Mouse (Mus musculus): ENCODE data around the gene Pex11a. TPM values are rescaled to one million over a fixed set of nuclear protein-coding genes. Genes with fewer than 3 reads are reported as not detected.
"Not testable (repeated sequence)": the region's sequence is repeated elsewhere in the genome, so short reads cannot be mapped to it uniquely, and the experiment has no call there.

Pex11a gene
- 40.6 and 41.0 TPM in 2 replicates for polyA plus RNA-seq (2012; rRNA removed)

DNA sequence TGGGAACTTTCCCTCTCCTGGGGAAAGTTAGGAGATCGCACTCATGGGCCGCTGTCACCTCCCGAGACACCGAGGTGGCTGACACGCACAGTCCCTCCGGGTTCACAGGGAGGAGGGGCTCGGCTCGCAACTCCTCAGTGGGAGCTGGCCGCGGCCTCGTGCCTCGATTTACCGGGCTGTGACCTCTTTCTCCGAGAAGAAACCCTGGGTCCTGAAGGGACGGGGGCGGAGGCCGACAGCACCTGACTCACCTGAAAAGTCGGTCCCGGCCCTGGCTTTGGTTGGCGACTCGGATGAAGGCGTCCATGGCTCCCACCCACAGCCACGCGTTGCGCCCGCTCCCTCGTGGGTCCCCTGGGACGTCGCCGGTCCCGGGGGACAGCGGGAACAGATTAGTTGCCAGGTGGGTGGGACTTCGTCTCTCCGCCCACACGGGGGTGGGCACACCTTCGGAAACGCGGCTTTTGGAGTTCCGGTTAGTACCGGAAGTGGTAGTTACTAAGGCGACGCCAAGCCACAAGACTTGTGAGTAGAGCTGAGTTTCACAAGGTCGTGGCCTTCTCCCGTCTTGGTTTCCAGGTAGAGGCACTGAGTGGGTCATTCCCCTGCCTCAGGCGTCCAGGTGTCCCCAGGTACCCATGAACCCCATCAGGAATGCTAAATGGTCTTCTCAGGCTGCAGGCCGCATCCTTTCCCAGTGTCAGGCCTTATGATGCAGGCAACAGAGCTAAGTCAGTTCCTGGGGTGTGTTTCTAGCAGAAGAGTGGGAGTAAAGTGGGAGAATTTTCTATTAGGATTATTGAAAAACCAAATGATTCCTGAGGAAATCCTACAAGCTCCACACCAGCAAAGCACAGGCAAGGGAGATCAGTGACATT is at the start of gene Pex11a, which contains the start of gene Wdr93:
Gene Pex11a, minus strand, starts transcription at position 473 of the 878 bp plus-strand sequence.
Gene Wdr93, plus strand, starts transcription at position 505 of the 878 bp plus-strand sequence.
- Histone ChIP-seq H3K27me3 (replicated peaks; ENCODE audit: control insufficient read depth, insufficient read depth, low read length) (no peaks in the 10 kb centered on the region), H3K27ac (ENCODE audit: insufficient read depth, low read depth, low read length) (peak within 1 kb of the TSS; percentile 63), H3K4me3 (ENCODE audit: insufficient read depth, low read depth, low read length) (peak within 1 kb of the TSS; percentile 95), H3K4me1 (ENCODE audit: control insufficient read depth, insufficient read depth, low read length) (no peaks in the 10 kb centered on the region), H3K36me3 (ENCODE audit: control insufficient read depth, insufficient read depth, low read length) (no peaks in the 10 kb centered on the region)
- 3% methylated on average over 46 of the region's 46 CpGs for WGBS
- peak; percentile 92 for DNase-seq
- TF ChIP-seq CTCF (conservative IDR thresholded peaks at IDR 0.05; ENCODE audit: insufficient read depth, insufficient read length, low read depth, low read length) (no peak), POLR2A (IDR thresholded peaks at IDR 0.05; ENCODE audit: low read depth, low read length) (no peak)

DNA sequence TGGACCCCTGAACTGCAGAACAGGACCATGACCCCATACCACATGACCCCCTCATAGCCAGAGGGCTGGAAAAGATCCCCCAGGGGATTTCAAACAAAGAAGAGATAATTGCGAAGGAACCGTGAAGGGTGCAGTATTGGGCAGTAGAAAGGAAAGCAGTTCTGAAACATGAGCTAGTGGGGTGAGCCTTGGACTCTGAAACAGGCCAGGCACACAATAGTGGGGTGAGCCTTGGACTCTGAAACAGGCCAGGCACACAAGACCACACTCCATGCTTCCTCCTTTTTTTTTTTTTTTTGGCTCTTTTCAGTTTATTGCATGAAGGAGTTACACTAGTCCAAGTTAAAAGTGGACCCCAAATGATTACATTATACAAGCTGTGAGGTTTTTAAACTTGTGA is 46.9 kb upstream of the Pex11a start:
- not testable (repeated sequence) for H3K27ac ChIP-seq (ENCODE audit: insufficient read depth, low read depth, low read length); H3K4me3 ChIP-seq (ENCODE audit: insufficient read depth, low read depth, low read length); H3K27me3 ChIP-seq (replicated peaks; ENCODE audit: control insufficient read depth, insufficient read depth, low read length); DNase-seq; H3K4me1 ChIP-seq (ENCODE audit: control insufficient read depth, insufficient read depth, low read length); H3K36me3 ChIP-seq (ENCODE audit: control insufficient read depth, insufficient read depth, low read length)
- WGBS: 82% methylated on average over 2 of the region's 2 CpGs

DNA sequence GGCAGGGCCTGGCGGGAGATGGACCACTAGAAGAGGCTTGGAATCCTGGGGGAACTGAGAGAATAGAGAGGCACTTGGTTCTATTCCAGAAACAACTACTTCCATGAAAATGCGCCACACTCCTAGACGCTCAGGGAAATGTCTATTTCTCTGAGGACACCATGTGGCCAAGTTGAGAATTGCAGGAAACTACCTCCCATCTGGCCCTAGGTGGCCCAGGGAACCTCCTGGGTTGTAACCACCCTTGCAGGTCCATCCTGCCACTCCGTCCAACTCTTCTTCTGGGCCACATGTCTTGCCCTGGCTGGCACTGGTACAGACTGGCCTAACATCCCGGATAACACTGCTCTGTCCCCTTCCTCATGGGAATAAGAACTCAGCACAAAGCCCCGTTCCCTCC is 43.4 kb upstream of the Pex11a start:
- peaks cover 10% of the 10 kb centered on the region for H3K4me1 ChIP-seq (ENCODE audit: control insufficient read depth, insufficient read depth, low read length)

DNA sequence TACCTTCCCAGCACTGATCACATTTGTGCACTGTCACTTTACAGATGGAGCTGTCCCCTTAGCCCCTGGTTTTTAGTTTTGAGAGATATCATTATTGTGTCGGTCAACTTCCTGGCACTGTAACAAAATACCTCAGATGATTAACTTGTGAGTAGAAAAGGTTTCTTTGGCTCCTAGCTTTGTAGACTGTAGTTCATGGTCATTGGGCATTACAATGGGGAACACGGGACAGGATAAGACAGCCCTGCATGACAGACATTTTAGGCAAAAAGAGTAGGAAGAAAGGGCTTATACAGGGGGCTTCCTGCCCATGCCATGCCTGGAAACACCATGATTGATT is 39.6 kb upstream of the Pex11a start:
- TF ChIP-seq CTCF (conservative IDR thresholded peaks at IDR 0.05; ENCODE audit: insufficient read depth, insufficient read length, low read depth, low read length): no peak
- TF ChIP-seq POLR2A (IDR thresholded peaks at IDR 0.05; ENCODE audit: low read depth, low read length): no peak
- WGBS: 48% methylated on average over 2 of the region's 2 CpGs
- Histone ChIP-seq H3K36me3 (ENCODE audit: control insufficient read depth, insufficient read depth, low read length) (no peaks in the 10 kb centered on the region), H3K27ac (ENCODE audit: insufficient read depth, low read depth, low read length) (no peak overlapping the region), H3K27me3 (replicated peaks; ENCODE audit: control insufficient read depth, insufficient read depth, low read length) (no peaks in the 10 kb centered on the region), H3K4me3 (ENCODE audit: insufficient read depth, low read depth, low read length) (no peak overlapping the region), H3K4me1 (ENCODE audit: control insufficient read depth, insufficient read depth, low read length) (peaks cover 13% of the 10 kb centered on the region)
- DNase-seq: peak; percentile 58

More for the DNA sequence above, 43.4 kb upstream of the Pex11a start:
- Histone ChIP-seq H3K4me3 (ENCODE audit: insufficient read depth, low read depth, low read length) (no peak overlapping the region), H3K27me3 (replicated peaks; ENCODE audit: control insufficient read depth, insufficient read depth, low read length) (no peaks in the 10 kb centered on the region), H3K36me3 (ENCODE audit: control insufficient read depth, insufficient read depth, low read length) (no peaks in the 10 kb centered on the region), H3K27ac (ENCODE audit: insufficient read depth, low read depth, low read length) (no peak overlapping the region)
- peak; percentile 79 for DNase-seq
- no peak for TF ChIP-seq POLR2A (IDR thresholded peaks at IDR 0.05; ENCODE audit: low read depth, low read length)
- TF ChIP-seq CTCF (conservative IDR thresholded peaks at IDR 0.05; ENCODE audit: insufficient read depth, insufficient read length, low read depth, low read length): peak; percentile 76
- 20% methylated on average over 6 of the region's 6 CpGs for whole genome bisulfite sequencing

DNA sequence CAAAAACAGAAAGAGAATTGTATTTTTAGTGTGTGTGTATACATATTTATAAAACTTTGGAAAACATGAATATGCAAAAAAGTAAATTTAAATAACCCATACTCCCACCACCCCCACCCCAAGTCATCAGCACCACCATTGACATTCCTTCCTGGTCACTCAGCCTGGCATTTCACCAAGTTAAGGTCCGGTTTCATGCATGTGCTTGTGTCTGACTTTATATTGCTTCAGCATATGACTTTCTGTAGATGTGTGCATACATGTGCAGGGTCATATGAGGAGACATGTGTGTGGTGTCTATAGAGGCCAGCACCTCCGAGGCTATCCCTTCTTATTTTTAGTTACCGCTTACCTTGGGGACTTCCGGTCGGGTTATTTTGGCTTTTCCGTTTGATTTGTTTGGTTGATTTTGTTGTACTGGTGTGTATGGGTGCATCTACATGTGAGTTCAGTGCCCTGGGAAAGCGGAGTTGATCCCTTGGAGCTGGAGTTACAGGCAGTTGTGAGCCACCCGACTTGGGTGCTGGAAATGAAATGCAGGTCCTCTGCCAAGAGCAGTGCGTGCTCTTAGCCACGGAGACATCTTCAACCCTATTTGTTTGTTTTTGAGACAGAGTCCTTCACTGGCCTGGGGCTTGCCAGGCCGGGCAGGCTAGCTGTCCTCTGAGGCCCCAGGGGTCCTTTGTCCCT is 39.0 kb upstream of the Pex11a start:
- peaks cover 13% of the 10 kb centered on the region for H3K4me1 ChIP-seq (ENCODE audit: control insufficient read depth, insufficient read depth, low read length)
- H3K36me3 ChIP-seq (ENCODE audit: control insufficient read depth, insufficient read depth, low read length): no peaks in the 10 kb centered on the region
- DNase-seq: peak; percentile 52
- H3K4me3 ChIP-seq (ENCODE audit: insufficient read depth, low read depth, low read length): no peak overlapping the region
- H3K27me3 ChIP-seq (replicated peaks; ENCODE audit: control insufficient read depth, insufficient read depth, low read length): no peaks in the 10 kb centered on the region
- TF ChIP-seq POLR2A (IDR thresholded peaks at IDR 0.05; ENCODE audit: low read depth, low read length): no peak
- no peak overlapping the region for H3K27ac ChIP-seq (ENCODE audit: insufficient read depth, low read depth, low read length)
- 72% methylated on average over 11 of the region's 11 CpGs for WGBS

DNA sequence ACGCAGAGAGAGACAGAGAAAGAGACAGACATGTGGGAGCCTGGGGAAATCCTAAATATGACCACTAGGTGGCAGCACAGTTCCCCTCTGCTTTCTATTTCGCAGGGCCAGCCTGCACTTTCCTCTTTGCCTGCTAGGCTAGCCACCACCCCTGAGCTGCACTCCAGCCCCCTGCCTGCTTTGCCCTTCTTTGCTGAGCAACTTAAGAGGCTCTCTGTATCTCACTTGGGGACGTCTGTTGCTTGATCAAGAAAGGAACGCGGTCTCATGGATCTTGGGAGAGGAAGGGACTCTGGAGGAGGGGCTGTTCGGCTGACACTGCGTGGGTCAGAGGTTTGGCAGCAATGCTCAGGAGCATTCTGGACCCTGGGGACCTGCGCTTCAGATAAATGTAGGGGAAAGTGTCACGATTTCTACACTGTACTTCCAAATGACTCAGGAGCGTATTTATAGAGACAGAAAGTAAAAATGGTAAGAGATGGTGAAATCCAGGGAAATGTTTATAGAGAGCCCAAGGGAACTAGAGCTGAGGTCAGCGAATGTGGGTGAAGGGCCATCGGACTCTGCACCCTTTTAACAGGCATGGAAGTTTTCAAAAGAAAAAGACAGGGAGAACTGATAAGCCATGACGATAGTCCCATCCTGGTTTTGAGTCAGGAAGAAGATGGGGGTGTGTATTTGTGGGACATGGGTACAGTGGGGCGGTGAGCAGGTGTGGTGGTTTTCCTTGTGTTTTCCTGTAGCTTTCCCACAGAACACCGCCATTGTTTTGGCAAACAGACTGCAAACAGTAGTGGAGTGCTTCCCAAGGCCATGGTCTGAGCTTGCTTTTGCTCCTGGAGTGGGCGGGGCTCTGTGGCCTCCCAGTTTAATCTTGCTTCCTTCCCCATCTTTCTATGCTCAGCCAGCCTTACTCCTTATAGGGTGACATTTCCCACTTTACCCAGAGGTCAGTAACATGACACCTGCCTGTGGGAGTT is 38.0 kb upstream of the Pex11a start:
- Histone ChIP-seq H3K4me3 (ENCODE audit: insufficient read depth, low read depth, low read length) (peak overlapping the region; percentile 51), H3K27ac (ENCODE audit: insufficient read depth, low read depth, low read length) (peak overlapping the region; percentile 78), H3K27me3 (replicated peaks; ENCODE audit: control insufficient read depth, insufficient read depth, low read length) (no peaks in the 10 kb centered on the region), H3K36me3 (ENCODE audit: control insufficient read depth, insufficient read depth, low read length) (no peaks in the 10 kb centered on the region), H3K4me1 (ENCODE audit: control insufficient read depth, insufficient read depth, low read length) (peaks cover 13% of the 10 kb centered on the region)
- peak; percentile 81 for DNase-seq
- no peak for TF ChIP-seq POLR2A (IDR thresholded peaks at IDR 0.05; ENCODE audit: low read depth, low read length)
- TF ChIP-seq CTCF (conservative IDR thresholded peaks at IDR 0.05; ENCODE audit: insufficient read depth, insufficient read length, low read depth, low read length): peak; percentile 91
- WGBS: 22% methylated on average over 16 of the region's 16 CpGs

Measured in kidney, adult 2 months (tissue).